Mouse (Mus musculus): ENCODE results near the gene Tmem221. TPM values are rescaled to one million over a fixed set of nuclear protein-coding genes. Genes with fewer than 3 reads are reported as not detected.

Gene Tmem221
- polyA plus RNA-seq, 1 experiment from 2014 or later, result 0.54 TPM

DNA sequence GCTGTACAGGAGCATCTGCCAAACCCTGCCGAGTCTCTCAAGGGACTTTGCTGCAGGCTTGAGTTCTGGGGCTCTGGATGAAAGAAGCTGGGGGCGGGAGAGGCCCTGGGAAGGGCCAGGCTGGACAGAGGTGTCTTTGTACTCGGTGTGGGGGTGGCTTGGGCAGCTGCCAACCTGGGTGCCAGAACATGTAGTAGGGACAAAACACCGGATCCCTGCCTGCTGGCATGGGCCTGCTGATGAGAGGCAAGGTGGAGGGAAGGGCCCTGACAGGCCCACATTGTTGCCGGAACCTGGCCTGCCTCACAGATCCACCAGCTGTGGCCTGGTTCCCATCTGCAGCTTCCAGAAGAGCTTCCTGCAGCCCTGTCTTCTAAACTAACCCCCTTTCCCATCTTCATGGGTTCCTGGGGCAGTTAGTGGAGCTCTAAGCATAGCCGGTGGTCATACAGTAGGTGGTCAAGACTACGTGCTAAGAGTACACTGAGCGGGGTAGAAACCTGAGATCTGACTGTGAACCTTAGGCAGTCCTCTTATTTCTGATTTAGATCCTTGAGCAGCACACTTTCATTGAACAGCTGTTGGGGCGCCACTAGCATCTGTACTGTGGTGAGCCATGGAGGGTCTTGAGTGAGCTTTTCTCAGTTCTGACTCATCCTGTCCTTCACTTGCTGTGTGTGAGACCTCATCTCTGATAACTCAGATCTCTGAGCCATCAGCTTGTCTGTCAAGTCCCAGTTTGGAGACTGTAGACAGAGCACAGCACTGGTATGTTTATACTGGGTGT, 14.4 kb upstream of the Tmem221 start:
- H3K9me3 ChIP-seq, result no peaks in the 10 kb centered on the region
- H3K36me3 ChIP-seq (replicated peaks), result no peaks in the 10 kb centered on the region
- 82% methylated on average over 9 of the region's 9 CpGs for WGBS
- no peak overlapping the region; the same call in 1 of the 2 replicates for H3K27ac ChIP-seq (replicated peaks)
- H3K27me3 ChIP-seq (replicated peaks; ENCODE audit: low read depth, poor library complexity, severe bottlenecking), result peaks cover 14% of the 10 kb centered on the region
- H3K4me1 ChIP-seq, result peaks cover 33% of the 10 kb centered on the region
- DNase-seq (ENCODE audit: low spot score), result no peak
- no peak overlapping the region for H3K4me3 ChIP-seq

DNA sequence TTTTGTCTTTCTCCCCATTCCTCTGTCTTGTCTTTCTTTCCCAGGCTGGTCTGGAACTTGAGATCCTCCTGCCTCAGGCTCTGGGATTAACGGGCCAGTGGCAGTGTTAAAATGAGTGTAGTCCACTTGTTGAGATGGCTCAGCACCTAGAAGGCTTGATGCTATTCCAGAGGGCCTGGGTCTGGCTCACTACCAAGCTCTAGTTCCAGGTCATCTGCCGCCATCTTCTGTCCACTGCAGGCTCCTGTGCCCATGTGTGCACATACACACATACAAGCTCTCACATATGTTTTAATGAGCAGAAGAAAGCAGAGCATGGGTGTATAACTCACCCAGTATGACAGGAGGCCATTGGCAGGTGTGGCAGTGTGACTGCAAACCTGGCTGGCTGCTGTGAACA, 13.4 kb upstream of the Tmem221 start:
- Histone ChIP-seq H3K27ac (replicated peaks) (no peak overlapping the region), H3K9me3 (no peaks in the 10 kb centered on the region), H3K4me1 (peaks cover 33% of the 10 kb centered on the region), H3K27me3 (replicated peaks; ENCODE audit: low read depth, poor library complexity, severe bottlenecking) (peaks cover 24% of the 10 kb centered on the region), H3K36me3 (replicated peaks) (no peaks in the 10 kb centered on the region), H3K4me3 (no peak overlapping the region)
- no peak for DNase-seq (ENCODE audit: low spot score)
- WGBS, result 86% methylated on average over 2 of the region's 2 CpGs

DNA sequence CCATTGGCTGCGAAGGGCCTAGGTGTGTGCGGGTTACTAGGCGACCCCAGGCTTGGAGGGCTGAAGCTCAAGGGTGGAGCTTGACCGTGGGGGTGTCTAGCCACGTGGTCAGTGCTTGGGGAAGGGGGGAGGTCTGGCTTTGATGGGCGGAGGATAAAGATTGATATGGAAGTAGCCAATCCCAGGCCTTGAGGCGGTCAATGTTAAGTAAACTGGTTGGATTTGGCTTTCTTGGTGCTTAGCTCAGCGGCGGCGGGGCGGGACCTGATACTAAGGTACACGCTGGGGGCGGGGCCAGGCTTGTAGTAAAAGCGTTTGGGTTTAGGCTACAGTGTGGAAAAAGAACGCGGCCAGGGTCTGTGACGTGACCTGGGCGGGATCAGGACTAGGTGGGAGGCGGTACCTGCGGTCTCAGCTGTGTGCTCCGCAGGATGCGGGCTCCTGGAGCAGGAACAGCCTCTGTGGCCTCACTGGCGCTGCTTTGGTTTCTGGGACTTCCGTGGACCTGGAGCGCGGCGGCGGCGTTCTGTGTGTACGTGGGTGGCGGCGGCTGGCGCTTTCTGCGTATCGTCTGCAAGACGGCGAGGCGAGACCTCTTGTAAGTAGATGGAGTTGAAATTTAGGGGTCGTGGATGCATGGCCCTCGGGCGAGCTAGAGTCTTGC, 11.8 kb upstream of the Tmem221 start:
- Histone ChIP-seq H3K36me3 (replicated peaks) (no peaks in the 10 kb centered on the region), H3K4me3 (peak overlapping the region; percentile 71), H3K27ac (replicated peaks) (peak overlapping the region; percentile 79), H3K27me3 (replicated peaks; ENCODE audit: low read depth, poor library complexity, severe bottlenecking) (peaks cover 40% of the 10 kb centered on the region), H3K4me1 (peaks cover 33% of the 10 kb centered on the region), H3K9me3 (no peaks in the 10 kb centered on the region)
- under 1% methylated on average over 41 of the region's 41 CpGs for WGBS
- DNase-seq (ENCODE audit: low spot score), result peak; percentile 94

DNA sequence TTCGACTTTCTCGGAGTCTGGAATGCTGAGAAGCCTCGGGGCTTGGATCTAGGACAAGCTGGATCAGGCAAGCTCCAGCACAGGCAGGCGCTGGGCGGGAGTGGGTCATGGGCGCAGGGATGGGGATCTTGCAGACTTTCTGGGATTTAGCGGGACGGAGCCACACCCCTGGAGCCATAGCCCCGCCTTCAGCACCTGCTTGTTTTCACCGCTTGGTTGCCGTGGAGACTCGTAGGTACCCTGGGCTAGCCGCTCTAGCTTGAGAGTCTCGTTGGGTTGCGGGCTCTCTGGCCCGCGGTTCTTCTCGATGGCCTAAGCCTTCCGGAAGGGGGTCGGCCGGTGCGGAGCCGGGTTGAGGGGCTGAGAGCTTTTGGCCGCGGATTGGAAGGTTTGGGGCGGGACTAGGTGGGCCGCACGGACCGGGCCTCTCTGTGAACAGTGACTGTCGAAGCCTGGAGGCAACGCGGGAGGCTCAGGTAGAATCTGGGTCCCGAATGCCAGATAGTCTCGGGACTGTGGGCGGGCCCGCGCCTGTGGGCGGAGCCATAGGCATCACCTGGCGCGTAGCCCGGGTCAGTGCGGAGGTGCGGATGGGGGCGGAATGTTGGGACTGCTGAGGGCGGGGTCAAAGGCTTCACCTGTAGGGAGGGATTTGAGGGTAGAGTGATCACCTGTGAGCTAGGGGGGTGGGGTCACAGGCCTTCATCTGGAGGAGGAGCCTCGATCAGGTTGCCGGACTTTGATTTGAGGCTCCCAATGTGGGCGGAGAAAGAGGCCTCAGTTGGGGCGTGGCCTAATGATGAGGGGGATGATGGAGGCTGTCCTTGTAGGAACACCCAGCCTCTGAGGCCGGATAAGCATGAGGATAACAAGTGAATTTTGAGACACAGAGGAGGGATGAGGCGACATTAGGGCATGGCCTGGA, 11.0 kb upstream of the Tmem221 start:
- WGBS, result under 1% methylated on average over 51 of the region's 51 CpGs
- Histone ChIP-seq H3K27me3 (replicated peaks; ENCODE audit: low read depth, poor library complexity, severe bottlenecking) (peaks cover 46% of the 10 kb centered on the region), H3K36me3 (replicated peaks) (no peaks in the 10 kb centered on the region), H3K4me3 (peak overlapping the region; percentile 71), H3K27ac (replicated peaks) (peak overlapping the region; percentile 79), H3K9me3 (no peaks in the 10 kb centered on the region), H3K4me1 (peaks cover 33% of the 10 kb centered on the region)
- peak; percentile 90 for DNase-seq (ENCODE audit: low spot score)

DNA sequence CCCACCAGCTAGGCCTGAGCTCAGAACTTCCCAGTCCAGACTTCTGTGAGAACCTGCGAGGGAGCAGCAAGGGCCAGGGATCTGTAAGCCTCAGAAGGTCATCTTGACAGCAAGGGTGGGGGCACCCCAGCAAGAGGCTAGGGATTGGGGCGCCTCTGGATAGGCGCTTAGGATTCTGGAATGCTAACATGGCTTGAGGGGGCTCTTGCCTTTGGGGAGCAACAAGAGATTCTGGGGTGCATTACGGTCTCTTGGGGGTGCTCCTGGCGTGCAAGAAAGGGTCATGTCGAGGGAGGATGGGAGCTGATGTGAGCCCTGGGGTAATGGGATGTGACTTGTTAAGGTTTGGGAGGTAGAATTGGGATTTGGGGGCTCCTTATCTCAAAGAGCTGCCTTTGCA, 10.3 kb upstream of the Tmem221 start:
- Histone ChIP-seq H3K4me1 (peaks cover 33% of the 10 kb centered on the region), H3K36me3 (replicated peaks) (no peaks in the 10 kb centered on the region), H3K27me3 (replicated peaks; ENCODE audit: low read depth, poor library complexity, severe bottlenecking) (peaks cover 52% of the 10 kb centered on the region), H3K4me3 (peak overlapping the region; percentile 71), H3K27ac (replicated peaks) (peak overlapping the region; percentile 35; the same call in 1 of the 2 replicates), H3K9me3 (peaks cover 6% of the 10 kb centered on the region)
- 18% methylated on average over 6 of the region's 6 CpGs for WGBS
- DNase-seq (ENCODE audit: low spot score), result no peak

DNA sequence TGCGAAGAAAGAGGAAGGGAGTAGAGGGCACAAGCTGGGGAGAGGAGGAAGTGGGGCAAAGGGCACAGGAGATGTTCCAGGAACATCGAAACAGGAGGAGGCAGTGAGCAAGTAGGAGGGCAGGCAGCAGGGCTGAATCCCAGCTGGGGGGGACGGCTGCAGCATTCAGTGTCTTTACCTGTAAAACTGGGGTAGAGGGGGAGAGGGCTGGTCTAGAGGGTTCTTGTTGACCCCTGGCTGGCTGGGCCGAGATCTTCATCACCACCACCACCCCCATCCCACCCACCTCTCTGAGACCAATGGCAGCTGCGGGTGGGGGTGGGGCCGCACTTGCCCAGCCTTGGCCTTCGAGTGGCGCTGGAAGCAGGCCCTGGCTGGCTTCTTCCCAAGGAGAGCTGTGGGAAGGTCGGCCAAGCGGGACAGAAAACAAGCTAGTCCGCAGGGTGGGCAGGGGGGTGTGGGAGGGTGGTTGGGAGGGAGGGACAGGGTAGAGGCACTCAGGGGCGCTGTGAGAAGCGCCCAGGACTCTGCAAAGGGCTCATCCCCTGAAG, 9.8 kb upstream of the Tmem221 start, which contains the start of gene Slc27a1:
Gene Slc27a1, plus strand, starts transcription at position 496 of the 551 bp plus-strand sequence.
- peak within 1 kb of the TSS; percentile 71 for H3K4me3 ChIP-seq
- peak within 1 kb of the TSS; percentile 79 for H3K27ac ChIP-seq (replicated peaks)
- H3K27me3 ChIP-seq (replicated peaks; ENCODE audit: low read depth, poor library complexity, severe bottlenecking), result peaks cover 56% of the 10 kb centered on the region
- H3K9me3 ChIP-seq, result peaks cover 8% of the 10 kb centered on the region
- H3K36me3 ChIP-seq (replicated peaks), result no peaks in the 10 kb centered on the region
- DNase-seq (ENCODE audit: low spot score), result no peak
- peaks cover 33% of the 10 kb centered on the region for H3K4me1 ChIP-seq
- 15% methylated on average over 13 of the region's 13 CpGs for WGBS

DNA sequence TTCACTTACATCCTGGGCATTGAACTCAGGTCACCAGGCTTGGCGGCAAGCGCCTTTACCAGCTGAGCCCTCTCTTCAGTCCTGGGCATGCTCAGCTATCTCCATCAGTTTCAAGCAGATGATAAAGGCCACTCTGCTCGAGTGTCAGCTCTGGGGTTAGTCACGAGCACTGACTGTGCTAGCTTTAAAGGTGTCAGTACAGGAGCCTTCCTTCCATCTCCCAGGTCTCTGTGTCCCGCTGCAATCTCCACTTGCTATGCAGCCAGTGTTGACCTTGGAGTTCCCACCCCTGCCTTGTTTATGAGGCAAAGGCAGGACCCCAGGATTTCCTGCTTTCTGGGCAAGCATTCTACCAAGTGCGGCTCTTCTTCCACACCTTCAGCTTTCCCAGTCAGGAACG, 8.9 kb upstream of the Tmem221 start:
- Histone ChIP-seq H3K27ac (replicated peaks) (no peak overlapping the region), H3K36me3 (replicated peaks) (no peaks in the 10 kb centered on the region), H3K4me3 (no peak overlapping the region), H3K27me3 (replicated peaks; ENCODE audit: low read depth, poor library complexity, severe bottlenecking) (peaks cover 65% of the 10 kb centered on the region), H3K4me1 (peaks cover 35% of the 10 kb centered on the region), H3K9me3 (peaks cover 8% of the 10 kb centered on the region)
- no peak for DNase-seq (ENCODE audit: low spot score)
- 81% methylated on average over 7 of the region's 7 CpGs for WGBS

DNA sequence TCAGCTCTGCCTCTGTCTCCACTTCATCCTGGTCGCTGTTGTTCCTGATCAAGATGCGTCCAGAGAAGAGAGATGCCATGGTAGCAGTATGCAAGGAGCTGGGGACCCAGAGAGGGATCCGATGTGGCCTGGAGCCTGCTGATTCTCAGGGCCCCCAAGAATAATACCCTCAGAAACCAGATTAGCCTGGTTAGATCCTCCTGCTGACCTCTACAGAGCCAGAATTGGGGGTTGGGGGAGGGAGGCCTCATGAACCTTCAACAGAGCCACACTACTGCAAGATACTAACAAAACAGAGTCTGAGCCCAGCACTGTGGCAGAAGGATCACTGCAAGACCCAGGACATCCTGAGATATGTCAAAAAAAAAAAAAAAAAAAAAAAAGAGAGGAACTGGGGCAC, 7.8 kb upstream of the Tmem221 start, which contains the start of gene Nxnl1:
Gene Nxnl1, minus strand, starts transcription at position 101 of the 400 bp plus-strand sequence.
- 57% methylated on average over 3 of the region's 3 CpGs for WGBS

DNA sequence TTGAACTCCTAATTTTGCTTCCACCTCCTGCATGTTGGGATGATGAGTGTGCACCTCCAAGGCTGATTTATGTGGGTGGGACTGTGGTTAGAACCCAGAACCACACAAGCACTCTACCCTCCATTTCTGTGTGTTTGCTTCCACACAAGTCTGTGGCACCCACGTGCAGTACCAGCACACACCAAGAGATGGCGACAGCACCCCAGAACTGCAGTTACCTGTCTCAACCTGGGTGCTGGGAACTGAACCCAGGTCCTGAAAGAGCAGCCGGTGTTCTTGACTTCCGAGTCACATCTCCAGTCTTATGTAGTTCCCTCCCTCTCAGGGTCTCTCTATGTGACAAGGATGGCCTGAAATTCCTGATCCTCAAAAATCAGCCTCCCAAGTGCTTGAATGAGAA, 5.3 kb upstream of the Tmem221 start:
- H3K27ac ChIP-seq (replicated peaks), result no peak overlapping the region
- peaks cover 97% of the 10 kb centered on the region for H3K27me3 ChIP-seq (replicated peaks; ENCODE audit: low read depth, poor library complexity, severe bottlenecking)
- no peaks in the 10 kb centered on the region for H3K36me3 ChIP-seq (replicated peaks)
- DNase-seq (ENCODE audit: low spot score), result no peak
- H3K4me1 ChIP-seq, result peaks cover 22% of the 10 kb centered on the region
- WGBS, result 87% methylated on average over 4 of the region's 4 CpGs
- peaks cover 8% of the 10 kb centered on the region for H3K9me3 ChIP-seq
- H3K4me3 ChIP-seq, result no peak overlapping the region

More for the DNA sequence above, 7.8 kb upstream of the Tmem221 start, which contains the start of gene Nxnl1:
- no peak for DNase-seq (ENCODE audit: low spot score)
- Histone ChIP-seq H3K4me1 (peaks cover 39% of the 10 kb centered on the region), H3K9me3 (peaks cover 8% of the 10 kb centered on the region), H3K36me3 (replicated peaks) (no peaks in the 10 kb centered on the region), H3K27me3 (replicated peaks; ENCODE audit: low read depth, poor library complexity, severe bottlenecking) (peaks cover 76% of the 10 kb centered on the region), H3K27ac (replicated peaks) (no peak within 1 kb of the TSS), H3K4me3 (no peak within 1 kb of the TSS)

DNA sequence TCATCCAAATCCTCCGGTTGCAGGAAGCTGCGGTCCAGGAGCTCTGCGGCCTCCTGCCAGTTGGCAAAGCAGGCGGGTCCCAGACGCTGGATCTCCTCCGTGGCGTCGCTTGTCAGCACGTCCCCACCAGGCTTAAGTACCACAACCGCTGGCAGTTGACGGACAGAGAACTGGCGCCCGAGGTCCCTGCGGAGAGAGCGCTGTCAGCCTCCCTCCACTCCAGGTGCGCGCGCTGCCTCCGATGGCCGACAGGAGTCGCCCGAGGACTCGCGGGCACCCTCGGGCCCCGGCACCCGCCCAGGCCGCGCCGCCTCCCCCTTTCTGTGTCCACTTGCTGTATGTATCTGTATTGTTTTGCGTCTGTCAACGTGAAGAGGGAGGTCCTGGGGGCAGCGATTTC, 4.1 kb upstream of the Tmem221 start:
- H3K36me3 ChIP-seq (replicated peaks), result no peaks in the 10 kb centered on the region

DNA sequence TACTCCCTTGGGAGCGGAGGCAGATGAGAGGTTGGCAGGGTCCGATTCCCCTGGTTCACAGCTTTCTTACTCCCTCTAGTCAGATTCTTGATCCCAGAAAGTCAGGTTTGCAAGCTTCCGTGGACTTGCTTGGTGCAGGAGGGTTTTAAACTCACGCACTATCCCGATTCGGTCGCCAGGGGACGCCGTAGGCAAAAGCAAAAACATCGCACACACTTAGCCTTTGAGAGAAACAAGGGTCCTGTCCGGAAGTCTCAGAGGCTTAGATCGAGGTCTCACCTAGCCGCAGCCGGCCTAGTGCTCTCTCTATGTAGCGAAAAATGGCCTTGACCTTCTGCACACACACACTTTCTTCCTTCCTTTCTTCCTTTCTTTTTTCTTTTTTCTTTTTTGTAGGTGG, 2.7 kb upstream of the Tmem221 start:
- peak; percentile 82 for DNase-seq (ENCODE audit: low spot score)
- Histone ChIP-seq H3K4me1 (peaks cover 25% of the 10 kb centered on the region), H3K27me3 (replicated peaks; ENCODE audit: low read depth, poor library complexity, severe bottlenecking) (peaks cover 97% of the 10 kb centered on the region), H3K36me3 (replicated peaks) (no peaks in the 10 kb centered on the region), H3K4me3 (no peak overlapping the region), H3K9me3 (peaks cover 8% of the 10 kb centered on the region), H3K27ac (replicated peaks) (no peak overlapping the region)
- WGBS, result 3% methylated on average over 15 of the region's 15 CpGs

More for the DNA sequence above, 4.1 kb upstream of the Tmem221 start:
- under 1% methylated on average over 33 of the region's 33 CpGs for WGBS
- peaks cover 97% of the 10 kb centered on the region for H3K27me3 ChIP-seq (replicated peaks; ENCODE audit: low read depth, poor library complexity, severe bottlenecking)
- no peak overlapping the region for H3K27ac ChIP-seq (replicated peaks)
- peak overlapping the region; percentile 41 for H3K4me3 ChIP-seq
- peaks cover 25% of the 10 kb centered on the region for H3K4me1 ChIP-seq
- peaks cover 8% of the 10 kb centered on the region for H3K9me3 ChIP-seq
- peak; percentile 82 for DNase-seq (ENCODE audit: low spot score)

DNA sequence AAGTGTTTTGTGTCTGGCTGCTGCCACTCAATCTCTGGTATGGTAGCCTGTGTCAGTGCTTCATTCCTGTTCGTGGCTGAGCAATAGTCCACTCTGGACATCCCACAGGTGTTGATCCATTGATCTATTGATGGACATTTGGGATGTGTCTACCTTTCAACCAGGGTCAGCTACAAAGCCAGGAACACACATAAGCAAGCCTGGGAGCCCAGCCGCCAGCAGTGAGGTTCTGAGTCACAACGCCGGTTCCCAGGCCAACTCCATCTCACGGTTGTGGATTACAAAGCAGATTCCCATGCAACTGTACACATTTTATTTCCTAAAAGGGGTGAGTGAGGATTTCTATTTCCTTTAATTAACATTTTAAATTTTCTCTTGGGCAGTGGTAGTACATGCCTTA, 2.1 kb upstream of the Tmem221 start:
- Histone ChIP-seq H3K27ac (replicated peaks) (no peak overlapping the region), H3K4me3 (no peak overlapping the region), H3K36me3 (replicated peaks) (no peaks in the 10 kb centered on the region), H3K4me1 (peaks cover 25% of the 10 kb centered on the region), H3K9me3 (peaks cover 8% of the 10 kb centered on the region), H3K27me3 (replicated peaks; ENCODE audit: low read depth, poor library complexity, severe bottlenecking) (peaks cover 97% of the 10 kb centered on the region)
- WGBS, result 86% methylated on average over 5 of the region's 5 CpGs
- DNase-seq (ENCODE audit: low spot score), result no peak
